Mouse (Mus musculus) intestine, postnatal 0 days (tissue): ENCODE measurements around the gene Lpp. TPM values are rescaled to one million over a fixed set of nuclear protein-coding genes. Genes with fewer than 3 reads are reported as not detected.

Experiments
- ATAC-seq: fragments of 200-750 bp; cut with Nextera tagmentation; 2 replicates; pipeline ENCODE4 v1.8.0; 2017; ENCODE audit warnings: mild to moderate bottlenecking, moderate TSS enrichment, moderate library complexity
- H3K27ac ChIP-seq: fragments of 300-500 bp; sonication (generic); 2 replicates; pipeline ENCODE4 v1.5.1; 2014; ENCODE audit warnings: mild to moderate bottlenecking, low read depth, low read length, moderate library complexity
- H3K27me3 ChIP-seq: fragments of 300-500 bp; sonication (generic); replicated peaks from 2 replicates; pipeline ENCODE4 v1.6.1; 2014; ENCODE audit warnings: low read length, mixed read lengths; ENCODE audit not compliant: control insufficient read depth, insufficient read depth
- H3K36me3 ChIP-seq: fragments of 300-500 bp; sonication (generic); 2 replicates; pipeline ENCODE4 v1.6.1; 2014; ENCODE audit warnings: mild to moderate bottlenecking, moderate library complexity; ENCODE audit not compliant: control insufficient read depth, insufficient read depth
- H3K4me1 ChIP-seq: fragments of 300-500 bp; sonication (generic); replicated peaks from 2 replicates; pipeline ENCODE4 v1.6.1; 2014; ENCODE audit warnings: antibody characterized with exemption, low read length, mixed read lengths; ENCODE audit not compliant: control insufficient read depth, insufficient read depth
- H3K4me2 ChIP-seq: fragments of 300-500 bp; sonication (generic); replicated peaks from 2 replicates; pipeline ENCODE4 v1.6.1; 2014; ENCODE audit warnings: low read depth, mild to moderate bottlenecking, moderate library complexity
- H3K4me3 ChIP-seq: fragments of 300-500 bp; sonication (generic); 2 replicates; pipeline ENCODE4 v1.5.1; 2014; ENCODE audit warnings: low read depth, low read length
- H3K9ac ChIP-seq: fragments of 300-500 bp; sonication (generic); 2 replicates; pipeline ENCODE4 v1.6.1; 2014; ENCODE audit warnings: mild to moderate bottlenecking, low read depth, low read length
- H3K9me3 ChIP-seq: fragments of 300-500 bp; sonication (generic); 2 replicates; pipeline ENCODE4 v1.6.1; 2016; ENCODE audit warnings: mixed run types; ENCODE audit not compliant: control insufficient read depth
- CTCF ChIP-seq: sonication (generic); IDR thresholded peaks from 2 replicates; pipeline ENCODE4 v1.5.1; 2016; ENCODE audit warnings: low read depth, mild to moderate bottlenecking, control low read depth, antibody characterized with exemption, moderate library complexity
- WGBS: fragments of 180-500 bp; shearing (Covaris S2); extraction: QIAGEN DNeasy Blood & Tissue Kit; methylation state at CpG from one replicate; pipeline ENCODE4 v1.1.7; 2014; 5-methylcytosine and 5-hydroxymethylcytosine counted together
- polyA plus RNA-seq: library from polyadenylated mRNA; unstranded; fragments of >200 nt; fragmentation: Nextera tagmentation; extraction: Ambion mirVana; gene quantifications from 2 replicates; pipeline ENCODE4 v1.2.1, GENCODE M21; 2015

Gene Lpp
- polyA plus RNA-seq, 1 experiment from 2014 or later = 32.8 TPM

DNA sequence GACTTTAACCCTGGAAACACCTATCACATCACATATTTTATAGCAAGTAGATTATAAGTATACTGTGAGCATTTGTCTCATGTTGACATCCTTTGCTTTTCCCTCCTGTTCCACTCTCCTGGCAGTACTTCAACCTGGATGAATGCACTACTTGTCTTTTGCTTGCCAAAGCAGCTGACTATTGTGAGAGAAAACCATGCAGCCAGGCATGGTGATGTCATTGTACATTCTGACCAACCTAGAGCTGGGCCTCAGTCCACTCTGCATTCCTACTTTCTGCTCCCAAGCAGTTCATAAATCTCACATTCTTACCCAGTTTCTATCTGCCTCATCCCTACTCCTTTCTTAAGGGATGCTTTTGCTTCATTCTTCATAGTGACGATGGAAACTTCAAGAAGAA lies 515.6 kb downstream of the Lpp start:
- H3K4me1 ChIP-seq = no peaks in the 10 kb centered on the region
- no peak for TF ChIP-seq CTCF
- H3K4me3 ChIP-seq = no peak overlapping the region
- H3K4me2 ChIP-seq = no peak overlapping the region
- no peaks in the 10 kb centered on the region for H3K36me3 ChIP-seq
- whole genome bisulfite sequencing = 91% methylated on average over 1 of the region's 1 CpGs
- H3K9ac ChIP-seq = no peak overlapping the region
- H3K27ac ChIP-seq = no peak overlapping the region
- H3K9me3 ChIP-seq = no peaks in the 10 kb centered on the region
- peak; percentile 13; the same call in 1 of the 2 replicates for ATAC-seq
- H3K27me3 ChIP-seq = no peaks in the 10 kb centered on the region

DNA sequence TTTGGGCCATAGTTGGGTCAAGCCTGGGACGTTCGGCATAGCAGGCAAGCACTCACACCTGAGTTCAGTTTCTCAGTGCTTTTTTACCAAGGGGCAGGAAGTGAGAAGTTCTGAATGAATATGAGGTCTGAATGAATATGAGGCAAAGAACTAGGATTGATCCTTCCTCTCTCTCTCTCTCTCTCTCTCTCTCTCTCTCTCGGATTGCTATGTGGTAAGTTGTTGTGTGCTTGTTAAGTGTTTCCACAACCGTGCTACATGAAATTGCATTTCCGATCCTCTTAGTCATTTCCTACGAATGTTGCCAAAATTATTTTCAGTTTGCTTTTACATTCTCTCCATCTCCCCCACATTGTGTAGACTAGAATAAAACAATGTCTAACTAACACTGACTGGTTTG lies 517.0 kb downstream of the Lpp start:
- no peaks in the 10 kb centered on the region; the same call in 1 of the 2 replicates for H3K4me1 ChIP-seq
- no peaks in the 10 kb centered on the region for H3K36me3 ChIP-seq
- no peak for TF ChIP-seq CTCF
- H3K4me2 ChIP-seq = no peak overlapping the region
- ATAC-seq = no peak
- 79% methylated on average over 6 of the region's 6 CpGs for WGBS
- no peak overlapping the region for H3K4me3 ChIP-seq
- H3K27ac ChIP-seq = no peak overlapping the region
- no peak overlapping the region for H3K9ac ChIP-seq
- no peaks in the 10 kb centered on the region for H3K27me3 ChIP-seq
- H3K9me3 ChIP-seq = no peaks in the 10 kb centered on the region

DNA sequence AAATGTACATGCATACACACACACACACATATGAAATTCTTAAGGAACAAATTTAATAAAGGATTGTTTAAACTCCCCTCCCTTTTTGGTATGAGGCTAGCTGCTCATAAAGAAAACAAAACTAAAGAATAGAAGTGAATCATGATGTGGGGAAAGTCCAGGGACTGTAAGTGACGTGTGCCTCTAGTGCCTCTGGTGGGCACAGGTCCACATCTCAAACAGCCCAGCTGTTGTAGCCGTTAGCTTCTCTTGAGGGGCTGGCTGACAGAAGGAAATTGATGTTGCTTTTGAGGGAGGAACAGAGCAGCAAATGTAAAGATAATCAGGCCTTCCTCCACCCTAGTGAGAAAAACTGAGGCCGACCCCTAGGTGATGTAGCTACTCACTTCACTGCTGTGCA lies 517.5 kb downstream of the Lpp start:
- H3K27ac ChIP-seq = no peak overlapping the region
- H3K4me1 ChIP-seq = no peaks in the 10 kb centered on the region; the same call in 1 of the 2 replicates
- TF ChIP-seq CTCF = peak; percentile 62
- no peak overlapping the region for H3K9ac ChIP-seq
- no peaks in the 10 kb centered on the region for H3K9me3 ChIP-seq
- H3K4me3 ChIP-seq = no peak overlapping the region
- H3K36me3 ChIP-seq = no peaks in the 10 kb centered on the region
- no peak overlapping the region for H3K4me2 ChIP-seq
- 46% methylated on average over 3 of the region's 3 CpGs for WGBS
- no peaks in the 10 kb centered on the region for H3K27me3 ChIP-seq
- no peak for ATAC-seq

DNA sequence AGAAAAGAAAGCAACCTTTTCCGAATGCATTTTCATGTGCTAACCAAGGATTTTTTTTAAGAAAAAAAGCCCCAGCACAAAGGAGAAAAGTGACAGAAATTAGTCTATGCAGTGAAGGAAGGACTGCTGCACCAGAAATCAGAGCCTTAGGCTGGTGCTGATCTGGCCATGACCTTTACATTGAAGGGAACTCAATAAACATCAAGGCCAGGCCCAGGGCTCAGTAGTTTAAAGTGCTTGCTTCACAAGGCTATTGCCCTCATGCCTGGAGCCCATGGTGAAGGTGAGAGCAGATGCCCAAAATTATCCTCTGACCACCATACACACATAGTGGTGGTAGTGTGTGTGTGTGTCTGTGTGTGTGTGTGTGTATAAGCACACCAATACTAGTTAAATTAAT lies 519.1 kb downstream of the Lpp start:
- no peak overlapping the region for H3K9ac ChIP-seq
- no peaks in the 10 kb centered on the region for H3K36me3 ChIP-seq
- no peak overlapping the region for H3K27ac ChIP-seq
- no peaks in the 10 kb centered on the region for H3K27me3 ChIP-seq
- no peak overlapping the region for H3K4me3 ChIP-seq
- TF ChIP-seq CTCF = no peak
- no peak overlapping the region for H3K4me2 ChIP-seq
- no peaks in the 10 kb centered on the region; the same call in 1 of the 2 replicates for H3K4me1 ChIP-seq
- H3K9me3 ChIP-seq = no peaks in the 10 kb centered on the region
- 94% methylated on average over 1 of the region's 1 CpGs for WGBS
- no peak for ATAC-seq

DNA sequence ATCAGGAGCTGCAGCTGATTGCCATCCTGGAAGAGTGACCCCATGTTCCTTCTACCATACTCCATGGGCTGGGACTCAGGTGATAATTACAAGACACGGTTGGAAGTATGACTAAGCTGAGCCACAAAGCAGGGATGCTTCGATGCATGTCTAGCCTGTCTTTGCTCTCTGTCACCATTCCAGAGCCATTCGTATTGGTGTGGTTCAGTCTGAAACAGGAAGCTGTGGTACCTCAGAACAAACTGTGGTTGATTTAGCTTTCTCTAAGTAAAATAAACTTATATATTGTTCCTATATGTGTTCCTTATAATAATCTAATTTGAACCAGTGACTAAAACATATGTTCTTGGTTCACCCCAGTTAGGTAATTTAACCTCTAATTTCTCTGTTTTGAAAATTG lies 519.7 kb downstream of the Lpp start:
- no peak overlapping the region for H3K4me2 ChIP-seq
- ATAC-seq = no peak
- H3K27me3 ChIP-seq = no peaks in the 10 kb centered on the region
- no peak overlapping the region for H3K9ac ChIP-seq
- H3K27ac ChIP-seq = no peak overlapping the region
- no peaks in the 10 kb centered on the region; the same call in 1 of the 2 replicates for H3K4me1 ChIP-seq
- 84% methylated on average over 3 of the region's 3 CpGs for WGBS
- no peak for TF ChIP-seq CTCF
- no peak overlapping the region for H3K4me3 ChIP-seq
- no peaks in the 10 kb centered on the region for H3K9me3 ChIP-seq
- H3K36me3 ChIP-seq = no peaks in the 10 kb centered on the region

GRCm38 (mm10) chr16:24913641-24914392 lies 520.5 kb downstream of the Lpp start:
- no peak for ATAC-seq
- Histone ChIP-seq H3K4me1 (no peaks in the 10 kb centered on the region; the same call in 1 of the 2 replicates), H3K4me2 (no peak overlapping the region), H3K36me3 (no peaks in the 10 kb centered on the region), H3K9ac (no peak overlapping the region), H3K4me3 (no peak overlapping the region), H3K9me3 (no peaks in the 10 kb centered on the region), H3K27ac (no peak overlapping the region), H3K27me3 (no peaks in the 10 kb centered on the region)
- no peak for TF ChIP-seq CTCF
- 55% methylated on average over 7 of the region's 7 CpGs for WGBS
